Mouse (Mus musculus) heart, postnatal 25 days (tissue): ENCODE data around the gene Nf1. TPM values are rescaled to one million over a fixed set of nuclear protein-coding genes. Genes with fewer than 3 reads are reported as not detected.

ENCODE experiments used
- DNase-seq: peaks from one replicate; pipeline ENCODE4 v3.0.0; 2022; ENCODE audit warnings: low spot score
- intact Hi-C: fragments of 180-260 bp; cut with DNase I; formaldehyde crosslinking; loops from one replicate; pipeline ENCODE4 v1.15.1; 2025
- total RNA-seq, 2 experiments: library from RNA; stranded (reverse); gene quantifications; 2 replicates each; pipeline ENCODE4 v1.2.3; 2021

Gene Nf1
- total RNA-seq, 2 experiments from 2014 or later, result 27.1 to 30.0 TPM

DNA sequence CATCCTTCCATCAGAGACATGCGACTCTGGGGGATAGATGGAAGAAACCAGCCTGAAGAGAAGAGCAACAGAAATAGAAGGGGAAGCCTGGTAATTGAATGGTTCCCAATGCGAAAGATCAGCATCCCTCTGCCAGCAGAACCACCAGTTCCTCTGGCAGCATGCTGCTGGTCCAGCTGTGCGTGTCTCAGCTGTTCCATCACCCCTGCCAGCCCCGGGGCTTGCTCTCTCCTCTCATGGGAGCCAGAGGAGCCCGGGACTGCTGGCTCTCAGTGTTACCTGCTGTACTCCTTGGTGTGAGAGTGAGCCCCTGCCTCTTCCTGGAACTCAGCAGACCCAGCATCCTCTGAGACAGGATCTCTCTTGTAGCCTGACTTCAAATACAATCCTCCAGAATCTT is 276.4 kb downstream of the Nf1 start:
- no peak for DNase-seq
- intact Hi-C loops, result no loop called here

DNA sequence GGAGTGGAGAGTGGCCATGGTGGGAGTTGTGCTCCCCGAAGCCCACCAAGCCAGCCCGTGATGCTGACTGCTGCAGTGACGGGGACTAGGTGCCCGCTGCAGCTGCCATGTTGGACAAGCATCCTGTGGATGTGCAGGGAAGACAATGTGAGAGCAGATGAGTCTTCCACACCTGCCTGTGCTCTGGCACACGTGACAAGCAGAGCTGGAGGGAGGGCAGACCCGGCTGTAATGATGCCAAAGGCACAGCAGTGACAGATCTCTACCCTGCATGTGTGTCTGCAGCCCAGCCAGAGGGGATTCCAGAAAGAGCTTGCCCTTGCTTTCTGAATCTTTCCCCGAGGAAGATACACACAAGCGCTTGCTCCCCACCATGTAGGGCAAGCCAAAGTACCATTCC is 278.5 kb downstream of the Nf1 start:
- DNase-seq, result no peak
- intact Hi-C loops, result no loop called here

DNA sequence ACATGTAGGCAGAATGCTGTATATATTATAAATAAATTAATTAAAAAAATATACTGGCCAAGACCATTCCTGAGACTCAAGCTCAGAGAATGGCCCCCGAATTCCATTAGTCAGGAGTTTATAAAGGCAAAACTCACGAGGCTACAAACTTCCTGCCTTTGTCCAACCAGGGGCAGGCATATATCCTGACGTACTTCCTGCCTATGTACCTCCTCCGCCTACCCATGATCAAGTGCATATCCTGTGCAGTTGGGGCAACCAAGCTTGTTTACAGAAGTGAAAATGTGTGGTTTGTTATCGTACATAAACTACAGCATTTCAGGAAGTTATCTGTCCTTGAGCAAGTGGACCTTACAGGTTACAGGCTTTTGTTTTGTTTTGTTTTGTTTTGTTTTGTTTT is 283.5 kb downstream of the Nf1 start:
- DNase-seq, result no peak
- intact Hi-C loops, result no loop called here

DNA sequence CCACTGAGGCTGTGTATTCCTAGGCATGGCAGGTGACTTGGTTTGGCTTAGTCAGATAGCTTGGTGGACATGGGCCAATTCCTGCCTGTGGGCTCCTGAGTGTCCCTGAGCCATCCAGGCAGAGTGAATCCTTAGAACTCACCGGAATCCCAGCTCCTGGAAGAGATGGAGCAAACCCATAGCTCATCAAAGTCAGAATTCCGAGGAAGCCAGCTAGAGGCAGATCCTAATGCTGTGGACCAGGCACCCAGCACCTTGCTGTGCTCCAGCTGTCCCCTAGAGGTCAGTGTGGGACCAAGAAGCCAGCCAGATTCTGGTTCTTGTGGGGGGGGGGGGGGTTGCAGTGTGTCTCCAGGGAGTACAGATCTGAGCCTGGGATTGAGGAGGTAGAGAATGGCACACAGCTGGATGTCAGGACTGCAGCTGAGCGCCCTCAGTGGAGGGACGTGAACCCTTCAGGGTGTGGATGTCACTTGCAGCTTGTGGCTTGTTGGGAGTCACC is 285.4 kb downstream of the Nf1 start:
- intact Hi-C loops, result loop anchor here (1.0 to 2.0 kb wide), 2 partner anchors 61 to 296 kb away; no protein-coding TSS in a partner anchor

DNA sequence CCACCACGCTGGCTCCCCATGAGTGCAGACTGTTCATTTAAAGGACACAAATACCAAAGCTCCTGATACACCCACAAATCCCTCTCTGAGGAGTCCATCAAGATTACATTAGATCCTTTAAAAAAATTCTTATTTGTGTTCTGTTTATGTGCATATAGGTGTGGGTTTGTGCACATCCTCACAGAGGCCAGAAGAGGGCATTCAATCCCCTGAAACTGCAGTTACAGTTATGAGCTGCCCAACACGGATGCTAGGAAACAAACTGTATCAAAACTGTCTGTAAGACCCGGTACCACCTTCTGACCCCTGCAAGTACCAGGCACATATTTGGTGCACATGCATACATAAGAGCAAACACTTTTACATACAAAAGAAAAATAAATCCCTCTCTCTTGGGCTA is 289.2 kb downstream of the Nf1 start:
- no peak for DNase-seq
- intact Hi-C loops, result no loop called here

More for the DNA sequence above, 285.4 kb downstream of the Nf1 start:
- DNase-seq, result no peak

DNA sequence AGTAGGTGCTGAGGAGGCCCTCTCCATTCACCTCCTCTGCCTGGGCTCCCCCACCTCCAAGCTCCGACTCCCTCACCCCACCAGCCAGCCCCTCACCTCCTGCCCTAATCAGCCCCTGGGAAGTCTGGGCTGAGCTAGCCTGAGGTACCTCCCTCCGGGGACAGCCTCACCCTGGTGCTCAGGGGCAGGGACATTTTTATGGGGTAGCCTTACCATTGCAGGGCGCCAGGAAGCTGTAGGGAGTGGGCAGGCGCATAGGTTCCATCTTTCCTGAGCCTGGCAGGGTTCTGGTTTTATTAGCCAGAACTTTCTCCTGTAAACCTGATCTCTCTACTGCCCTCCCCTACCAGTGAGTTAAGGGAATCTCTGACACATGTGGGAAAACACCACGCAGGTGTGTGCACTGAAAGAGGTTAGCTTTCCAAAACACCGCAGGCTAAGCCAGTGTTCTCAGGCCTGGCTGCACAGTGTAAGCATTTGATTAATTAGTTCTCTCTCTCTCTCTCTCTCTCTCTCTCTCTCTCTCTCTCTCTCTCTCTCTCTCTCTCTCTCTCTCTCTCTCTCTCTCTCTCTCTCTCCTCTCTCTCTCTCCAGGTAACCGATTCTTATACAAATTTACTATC is 290.4 kb downstream of the Nf1 start:
- intact Hi-C loops, result no loop called here
- DNase-seq, result no peak

DNA sequence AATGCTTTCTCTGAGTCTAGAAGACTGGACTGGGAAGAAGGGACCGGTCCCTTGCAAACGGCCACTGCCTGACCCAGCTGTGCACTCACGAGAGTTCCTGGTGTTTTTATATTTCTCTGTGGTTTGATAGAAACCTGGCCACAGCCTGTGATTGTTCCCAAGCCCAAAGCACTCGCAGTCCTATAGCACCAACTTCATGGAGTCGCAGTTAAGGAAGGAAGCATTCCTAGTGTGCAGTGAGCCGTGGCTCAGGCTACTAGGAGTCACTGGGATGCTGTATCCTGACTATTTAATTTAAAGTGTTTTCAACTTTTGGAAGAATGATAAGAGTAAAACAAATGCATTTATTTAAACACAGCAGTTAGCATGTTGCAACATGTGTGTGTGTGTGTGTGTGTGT is 291.0 kb downstream of the Nf1 start:
- intact Hi-C loops, result no loop called here
- DNase-seq, result no peak

Other genes with a start within 250 kb of the Nf1 start
- gene Ksr1, start 193.3 kb upstream of the Nf1 start, total RNA-seq, result 1 to 10 TPM; 7.3 TPM
- 10 to 100 TPM; 13.4 to 17.8 TPM for gene Wsb1, start 85.0 kb upstream of the Nf1 start, total RNA-seq
- not detected for gene Gm9964, start 42.8 kb upstream of the Nf1 start, total RNA-seq
- gene Omg, start 164.4 kb downstream of the Nf1 start, total RNA-seq, result not detected
- gene Evi2b, start 184.1 kb downstream of the Nf1 start, total RNA-seq, result 1 to 10 TPM; 1.1 to 1.3 TPM
- gene Evi2, start 190.9 kb downstream of the Nf1 start, total RNA-seq, result under 1 TPM in 1 of 2 experiments, not detected in 1; 0.08 TPM
- gene Evi2a, start 190.9 kb downstream of the Nf1 start, total RNA-seq, result 1 to 10 TPM; 1.9 to 2.8 TPM